Mouse (Mus musculus): ENCODE results near the gene Gns. TPM values are rescaled to one million over a fixed set of nuclear protein-coding genes. Genes with fewer than 3 reads are reported as not detected.
A peak's percentile ranks its signal among the peaks of the same experiment; 100 is the strongest.

The Gns gene
- total RNA-seq, 1 experiment: 61.0 TPM

GRCm38 (mm10) chr10:121398599-121398998, 33.7 kb downstream of the Gns start:
- no peak for DNase-seq (ENCODE audit: low read depth, low spot score)
- TF ChIP-seq ZC3H11A (IDR thresholded peaks at IDR 0.05; ENCODE audit: borderline replicate concordance, low read depth, low read length): no peak
- Histone ChIP-seq H3K9me3 (ENCODE audit: control insufficient read depth, insufficient read depth, low read depth, low read length) (no peaks in the 10 kb centered on the region), H3K4me3 (ENCODE audit: insufficient read depth in 1 of 2, low read depth in 1 of 2, low read length in 2 of 2, poor library complexity in 1 of 2, severe bottlenecking in 1 of 2) (no peak overlapping the region), H3K36me3 (ENCODE audit: control insufficient read depth, insufficient read depth, low read length, poor library complexity, severe bottlenecking) (peaks cover 14% of the 10 kb centered on the region), H3K9ac (ENCODE audit: insufficient read depth, low read depth, low read length, poor library complexity, severe bottlenecking) (no peak overlapping the region), H3K4me1 (ENCODE audit: control insufficient read depth in 2 of 2, insufficient read depth in 2 of 2, low read length in 2 of 2, poor library complexity in 1 of 2) (peaks cover 0 to 17% of the 10 kb centered on the region in 2 experiments; a peak in 2 of 4 replicates), H3K27ac (ENCODE audit: insufficient read depth, low read depth, low read length, poor library complexity, severe bottlenecking) (no peak overlapping the region)
- in situ Hi-C loops (cut with MboI; ENCODE audit: low sequenced_read_pairs in 2 of 2, unreplicated experiment in 2 of 2): no loop called here

DNA sequence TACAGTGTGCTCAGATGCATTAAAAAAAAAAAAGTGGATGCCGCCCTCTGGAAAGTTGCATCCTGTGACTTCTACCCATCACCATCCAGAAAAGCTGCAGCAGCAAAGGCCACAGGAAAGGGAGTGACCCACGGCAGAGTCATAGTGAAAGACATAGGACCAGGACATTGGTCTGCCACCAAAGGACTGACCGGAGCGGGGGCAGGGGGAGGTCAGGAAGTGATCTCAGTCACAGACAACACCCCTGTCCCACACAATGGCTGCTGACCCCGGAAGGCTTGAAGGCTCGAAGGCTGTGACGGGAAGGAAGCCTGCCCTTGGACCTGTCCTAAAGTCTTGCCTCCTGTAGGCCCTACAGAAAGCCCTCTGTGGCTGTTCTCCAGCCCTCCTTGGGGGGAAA, 36.1 kb downstream of the Gns start:
- no peak overlapping the region for H3K4me3 ChIP-seq (ENCODE audit: insufficient read depth in 1 of 2, low read depth in 1 of 2, low read length in 2 of 2, poor library complexity in 1 of 2, severe bottlenecking in 1 of 2)
- in situ Hi-C loops (cut with MboI; ENCODE audit: low sequenced_read_pairs in 2 of 2, unreplicated experiment in 2 of 2): no loop called here
- peaks cover 0 to 16% of the 10 kb centered on the region in 2 experiments; a peak in 3 of 4 replicates for H3K4me1 ChIP-seq (ENCODE audit: control insufficient read depth in 2 of 2, insufficient read depth in 2 of 2, low read length in 2 of 2, poor library complexity in 1 of 2)
- no peaks in the 10 kb centered on the region for H3K9me3 ChIP-seq (ENCODE audit: control insufficient read depth, insufficient read depth, low read depth, low read length)
- TF ChIP-seq ZC3H11A (IDR thresholded peaks at IDR 0.05; ENCODE audit: borderline replicate concordance, low read depth, low read length) (no peak), ZNF384 (IDR thresholded peaks at IDR 0.05; ENCODE audit: low read depth, low read length) (no peak), MAFK (IDR thresholded peaks at IDR 0.05; ENCODE audit: insufficient read depth, low read depth, low read length) (no peak), HCFC1 (IDR thresholded peaks at IDR 0.05; ENCODE audit: borderline replicate concordance, insufficient read depth, low read length) (no peak), CHD2 (IDR thresholded peaks at IDR 0.05; ENCODE audit: low read depth, low read length) (no peak)
- peaks cover under 1% of the 10 kb centered on the region; the same call in 1 of the 2 replicates for H3K36me3 ChIP-seq (ENCODE audit: control insufficient read depth, insufficient read depth, low read length, poor library complexity, severe bottlenecking)
- no peak overlapping the region for H3K27ac ChIP-seq (ENCODE audit: insufficient read depth, low read depth, low read length, poor library complexity, severe bottlenecking)
- no peak for DNase-seq (ENCODE audit: low read depth, low spot score)
- H3K9ac ChIP-seq (ENCODE audit: insufficient read depth, low read depth, low read length, poor library complexity, severe bottlenecking): no peak overlapping the region

GRCm38 (mm10) chr10:121403104-121403503, 38.2 kb downstream of the Gns start:
- Histone ChIP-seq H3K36me3 (ENCODE audit: control insufficient read depth, insufficient read depth, low read length, poor library complexity, severe bottlenecking) (no peaks in the 10 kb centered on the region), H3K9ac (ENCODE audit: insufficient read depth, low read depth, low read length, poor library complexity, severe bottlenecking) (peak overlapping the region; percentile 44; the same call in 1 of the 2 replicates), H3K4me1 (ENCODE audit: control insufficient read depth in 2 of 2, insufficient read depth in 2 of 2, low read length in 2 of 2, poor library complexity in 1 of 2) (peaks cover 0 to 16% of the 10 kb centered on the region in 2 experiments; a peak in 3 of 4 replicates), H3K9me3 (ENCODE audit: control insufficient read depth, insufficient read depth, low read depth, low read length) (no peaks in the 10 kb centered on the region), H3K27ac (ENCODE audit: insufficient read depth, low read depth, low read length, poor library complexity, severe bottlenecking) (peak overlapping the region; percentile 12), H3K4me3 (ENCODE audit: insufficient read depth in 1 of 2, low read depth in 1 of 2, low read length in 2 of 2, poor library complexity in 1 of 2, severe bottlenecking in 1 of 2) (peak overlapping the region in 1 of 2 experiments; percentile 19; a peak in 2 of 4 replicates)
- DNase-seq (ENCODE audit: low read depth, low spot score): no peak
- TF ChIP-seq CHD2 (IDR thresholded peaks at IDR 0.05; ENCODE audit: low read depth, low read length) (no peak), ZC3H11A (IDR thresholded peaks at IDR 0.05; ENCODE audit: borderline replicate concordance, low read depth, low read length) (no peak), HCFC1 (IDR thresholded peaks at IDR 0.05; ENCODE audit: borderline replicate concordance, insufficient read depth, low read length) (no peak), MAFK (IDR thresholded peaks at IDR 0.05; ENCODE audit: insufficient read depth, low read depth, low read length) (no peak), ZNF384 (IDR thresholded peaks at IDR 0.05; ENCODE audit: low read depth, low read length) (no peak)
- in situ Hi-C loops (cut with MboI; ENCODE audit: low sequenced_read_pairs in 2 of 2, unreplicated experiment in 2 of 2): no loop called here

DNA sequence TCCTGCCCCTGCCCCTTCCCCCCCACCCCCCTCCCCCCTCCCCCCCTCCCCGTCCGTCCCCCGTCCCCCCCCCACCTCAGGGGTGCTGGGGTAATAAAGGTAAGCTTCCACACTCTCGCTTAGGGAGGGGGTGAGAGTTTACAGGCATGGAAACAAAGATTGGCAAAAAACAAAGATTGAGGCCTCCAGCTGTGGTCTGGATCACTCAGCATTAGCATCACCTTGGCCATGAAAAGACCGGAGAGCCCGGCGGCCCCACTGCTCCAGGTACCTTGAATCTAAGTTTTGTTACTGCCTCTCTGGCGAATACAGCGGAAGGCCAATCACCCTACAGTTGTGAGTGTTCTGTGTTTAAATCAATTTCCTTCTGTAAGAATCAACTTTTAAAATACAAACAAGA, 39.1 kb downstream of the Gns start:
- peak overlapping the region; percentile 55; the same call in 1 of the 2 replicates for H3K9ac ChIP-seq (ENCODE audit: insufficient read depth, low read depth, low read length, poor library complexity, severe bottlenecking)
- TF ChIP-seq ZC3H11A (IDR thresholded peaks at IDR 0.05; ENCODE audit: borderline replicate concordance, low read depth, low read length): no peak
- TF ChIP-seq ZNF384 (IDR thresholded peaks at IDR 0.05; ENCODE audit: low read depth, low read length): no peak
- TF ChIP-seq MAFK (IDR thresholded peaks at IDR 0.05; ENCODE audit: insufficient read depth, low read depth, low read length): no peak
- no peak for TF ChIP-seq HCFC1 (IDR thresholded peaks at IDR 0.05; ENCODE audit: borderline replicate concordance, insufficient read depth, low read length)
- TF ChIP-seq CHD2 (IDR thresholded peaks at IDR 0.05; ENCODE audit: low read depth, low read length): no peak
- peak; percentile 74 for DNase-seq (ENCODE audit: low read depth, low spot score)
- peak overlapping the region; percentile 77; the same call in 1 of the 2 replicates for H3K27ac ChIP-seq (ENCODE audit: insufficient read depth, low read depth, low read length, poor library complexity, severe bottlenecking)
- in situ Hi-C loops (cut with MboI; ENCODE audit: low sequenced_read_pairs in 2 of 2, unreplicated experiment in 2 of 2): no loop called here
- no peaks in the 10 kb centered on the region for H3K9me3 ChIP-seq (ENCODE audit: control insufficient read depth, insufficient read depth, low read depth, low read length)
- no peak overlapping the region for H3K4me3 ChIP-seq (ENCODE audit: insufficient read depth in 1 of 2, low read depth in 1 of 2, low read length in 2 of 2, poor library complexity in 1 of 2, severe bottlenecking in 1 of 2)
- peaks cover 0 to 16% of the 10 kb centered on the region in 2 experiments; a peak in 3 of 4 replicates for H3K4me1 ChIP-seq (ENCODE audit: control insufficient read depth in 2 of 2, insufficient read depth in 2 of 2, low read length in 2 of 2, poor library complexity in 1 of 2)
- H3K36me3 ChIP-seq (ENCODE audit: control insufficient read depth, insufficient read depth, low read length, poor library complexity, severe bottlenecking): no peaks in the 10 kb centered on the region

DNA sequence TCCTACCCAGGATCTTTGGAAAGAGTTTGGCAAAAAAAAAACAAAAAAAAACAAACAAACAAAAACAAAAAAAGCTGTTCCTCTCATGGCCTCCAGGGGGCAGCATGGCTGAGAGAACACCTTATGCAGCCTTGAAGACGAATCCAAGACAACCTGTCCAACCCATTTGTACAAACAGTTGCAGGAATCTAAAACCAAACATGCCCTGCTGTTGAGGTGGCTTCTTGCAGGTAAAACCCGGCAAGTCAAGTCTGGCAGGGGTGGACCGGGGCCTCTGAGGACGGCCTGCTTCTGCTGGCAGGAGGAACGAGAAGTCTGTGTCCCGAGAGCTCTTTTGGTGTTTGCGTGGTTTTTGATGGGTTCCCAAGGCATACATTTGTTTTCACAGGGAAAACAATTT, 44.8 kb downstream of the Gns start:
- peak; percentile 59 for DNase-seq (ENCODE audit: low read depth, low spot score)
- in situ Hi-C loops (cut with MboI; ENCODE audit: low sequenced_read_pairs in 2 of 2, unreplicated experiment in 2 of 2): no loop called here

More for the DNA sequence above, 44.8 kb downstream of the Gns start:
- no peak overlapping the region for H3K27ac ChIP-seq (ENCODE audit: insufficient read depth, low read depth, low read length, poor library complexity, severe bottlenecking)
- 0 out of 2 replicates have a peak, but pooled peaks have one; percentile 42 for TF ChIP-seq ZC3H11A (IDR thresholded peaks at IDR 0.05; ENCODE audit: borderline replicate concordance, low read depth, low read length)
- TF ChIP-seq MAFK (IDR thresholded peaks at IDR 0.05; ENCODE audit: insufficient read depth, low read depth, low read length): no peak
- TF ChIP-seq HCFC1 (IDR thresholded peaks at IDR 0.05; ENCODE audit: borderline replicate concordance, insufficient read depth, low read length): no peak
- no peak for TF ChIP-seq CHD2 (IDR thresholded peaks at IDR 0.05; ENCODE audit: low read depth, low read length)
- peak; percentile 89 for TF ChIP-seq ZNF384 (IDR thresholded peaks at IDR 0.05; ENCODE audit: low read depth, low read length)
- no peaks in the 10 kb centered on the region for H3K9me3 ChIP-seq (ENCODE audit: control insufficient read depth, insufficient read depth, low read depth, low read length)
- peaks cover 0 to 28% of the 10 kb centered on the region in 2 experiments; a peak in 3 of 4 replicates for H3K4me1 ChIP-seq (ENCODE audit: control insufficient read depth in 2 of 2, insufficient read depth in 2 of 2, low read length in 2 of 2, poor library complexity in 1 of 2)
- peaks cover 17% of the 10 kb centered on the region; the same call in 1 of the 2 replicates for H3K36me3 ChIP-seq (ENCODE audit: control insufficient read depth, insufficient read depth, low read length, poor library complexity, severe bottlenecking)
- H3K9ac ChIP-seq (ENCODE audit: insufficient read depth, low read depth, low read length, poor library complexity, severe bottlenecking): no peak overlapping the region
- H3K4me3 ChIP-seq (ENCODE audit: insufficient read depth in 1 of 2, low read depth in 1 of 2, low read length in 2 of 2, poor library complexity in 1 of 2, severe bottlenecking in 1 of 2): no peak overlapping the region
